Mouse (Mus musculus): ENCODE measurements around the gene Ap3m1. TPM values are rescaled to one million over a fixed set of nuclear protein-coding genes. Genes with fewer than 3 reads are reported as not detected.

Ap3m1 gene
- total and polyA plus RNA-seq, 3 experiments: 32.6 to 73.4 (median 61.7) TPM

DNA sequence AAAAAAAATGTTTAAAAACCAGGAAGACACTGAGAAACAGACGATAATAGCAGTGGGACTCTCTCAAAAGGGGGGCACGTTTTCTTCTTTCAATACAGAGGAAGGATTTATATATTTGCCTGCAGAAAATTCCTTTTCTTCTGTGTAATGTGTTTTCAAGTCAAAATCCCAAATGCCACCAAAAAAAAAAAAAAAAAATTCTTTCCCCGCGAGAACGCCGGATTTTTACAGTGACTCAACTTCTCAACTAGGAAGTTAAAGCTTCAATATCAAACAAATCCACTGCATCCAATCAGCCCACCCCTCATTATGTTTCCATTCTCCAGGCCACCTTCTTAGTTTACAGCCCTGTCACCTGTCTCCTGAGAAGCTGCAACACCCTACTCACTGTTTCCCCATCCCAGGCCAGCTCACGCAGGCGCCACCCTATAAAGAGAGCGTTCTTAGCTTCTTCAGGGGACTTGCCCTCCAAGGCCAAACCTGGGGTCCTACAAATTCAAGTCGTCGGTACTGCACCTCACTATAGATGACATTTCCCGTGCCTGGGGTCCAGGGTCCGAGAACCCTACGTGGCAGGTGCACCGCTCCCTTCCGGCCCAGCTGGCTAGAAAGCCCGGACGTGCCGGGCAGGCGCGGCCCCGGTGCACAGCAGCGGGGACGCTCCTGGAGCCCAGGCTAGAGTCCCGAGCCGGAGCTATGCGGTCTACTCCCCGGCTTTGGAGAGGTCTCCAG lies 762 bp downstream of the Ap3m1 start:
- H3K36me3 ChIP-seq (replicated peaks in 1 of 2; ENCODE audit: control insufficient read depth in 1 of 2, insufficient read depth in 1 of 2, low read length in 1 of 2): peaks cover 0 to 22% of the 10 kb centered on the region in 2 experiments
- H3K79me2 ChIP-seq (replicated peaks; ENCODE audit: control insufficient read depth, extremely low read depth, insufficient read depth, poor library complexity, severe bottlenecking): peaks cover 21% of the 10 kb centered on the region
- dilution Hi-C loops (cut with MboI; ENCODE audit: extremely low pct_ligation_motif_present, extremely low pct_unique_long_range_greater_than_20kb, low sequenced_read_pairs) (no loop called here), in situ Hi-C loops (cut with MboI; ENCODE audit: low pct_ligation_motif_present, low pct_unique_long_range_greater_than_20kb, low sequenced_read_pairs) (no loop called here)
- peak overlapping the region; percentile 83 to 99 (median 91) for H3K4me3 ChIP-seq (replicated peaks in 1 of 3; ENCODE audit: low read depth in 2 of 3, low read length in 2 of 3, poor library complexity in 1 of 3)
- H3K27me3 ChIP-seq (replicated peaks): no peaks in the 10 kb centered on the region
- H3K4me1 ChIP-seq (ENCODE audit: control insufficient read depth in 1 of 2, insufficient read depth in 2 of 2): peaks cover 0 to 37% of the 10 kb centered on the region in 2 experiments; a peak in 2 of 4 replicates
- H3K9ac ChIP-seq (ENCODE audit: insufficient read depth, low read depth): peak overlapping the region; percentile 75
- TF ChIP-seq TBP (conservative IDR thresholded peaks at IDR 0.05; ENCODE audit: low read depth, low read length) (no peak), RCOR1 (conservative IDR thresholded peaks at IDR 0.05; ENCODE audit: low read depth, low read length) (0 out of 2 replicates have a peak, but pooled peaks have one; percentile 28), ZMIZ1 (IDR thresholded peaks at IDR 0.05; ENCODE audit: low read depth, low read length) (no peak), BHLHE40 (IDR thresholded peaks at IDR 0.05; ENCODE audit: low read depth, low read length) (peak; percentile 52; the same call in 1 of the 2 replicates), TCF12 (IDR thresholded peaks at IDR 0.05; ENCODE audit: low read depth, low read length) (no peak), NELFE (IDR thresholded peaks at IDR 0.05; ENCODE audit: low read depth, low read length) (0 out of 2 replicates have a peak, but pooled peaks have one; percentile 80), HCFC1 (IDR thresholded peaks at IDR 0.05; ENCODE audit: low read depth, low read length) (no peak), POLR2AphosphoS2 (IDR thresholded peaks at IDR 0.05; ENCODE audit: low read depth, low read length) (no peak), ETS1 (conservative IDR thresholded peaks at IDR 0.05; ENCODE audit: low read depth, low read length) (peak; percentile 31; the same call in 1 of the 2 replicates), USF2 (conservative IDR thresholded peaks at IDR 0.05; ENCODE audit: low read depth, low read length) (no peak), IRF4 (IDR thresholded peaks at IDR 0.05; ENCODE audit: low read depth, low read length) (no peak), MAFK (IDR thresholded peaks at IDR 0.05; ENCODE audit: insufficient replicate concordance, low read length) (no peak), E2F4 (IDR thresholded peaks at IDR 0.05; ENCODE audit: insufficient replicate concordance, low read depth, low read length) (no peak), JUND (conservative IDR thresholded peaks at IDR 0.05; ENCODE audit: low read depth, low read length) (no peak), CHD1 (IDR thresholded peaks at IDR 0.05; ENCODE audit: low read depth, low read length) (peak; percentile 49; the same call in 1 of the 2 replicates), CHD2 (IDR thresholded peaks at IDR 0.05; ENCODE audit: low read length) (no peak), MAZ (IDR thresholded peaks at IDR 0.05; ENCODE audit: low read depth, low read length) (no peak), MXI1 (IDR thresholded peaks at IDR 0.05; ENCODE audit: low read depth, low read length) (peak; percentile 68; the same call in 1 of the 2 replicates), NRF1 (IDR thresholded peaks at IDR 0.05; ENCODE audit: low read depth, low read length) (peak; percentile 33; the same call in 1 of the 2 replicates), ELF1 (IDR thresholded peaks at IDR 0.05; ENCODE audit: low read depth, low read length) (0 out of 2 replicates have a peak, but pooled peaks have one; percentile 14), POLR2A (IDR thresholded peaks at IDR 0.05; ENCODE audit: low read depth, low read length) (no peak), ZC3H11A (IDR thresholded peaks at IDR 0.05; ENCODE audit: low read depth, low read length) (no peak), KAT2A (IDR thresholded peaks at IDR 0.05; ENCODE audit: insufficient replicate concordance, low read length) (no peak), MAX (IDR thresholded peaks at IDR 0.05; ENCODE audit: low read length) (no peak), ZNF384 (IDR thresholded peaks at IDR 0.05; ENCODE audit: low read depth, low read length) (peak; percentile 51), GABPA (IDR thresholded peaks at IDR 0.05; ENCODE audit: insufficient replicate concordance, low read depth, low read length) (no peak), PAX5 (IDR thresholded peaks at IDR 0.05; ENCODE audit: low read length) (no peak), MEF2A (IDR thresholded peaks at IDR 0.05; ENCODE audit: borderline replicate concordance, low read depth, low read length) (no peak; the same call in 1 of the 2 replicates), RAD21 (IDR thresholded peaks at IDR 0.05; ENCODE audit: low read depth, low read length) (no peak), CTCF (conservative IDR thresholded peaks at IDR 0.05 in 1 of 2, IDR thresholded peaks at IDR 0.05 in 1 of 2; ENCODE audit: low read depth in 2 of 2, low read length in 2 of 2) (no peak), EP300 (IDR thresholded peaks at IDR 0.05; ENCODE audit: low read length) (no peak), SMC3 (IDR thresholded peaks at IDR 0.05; ENCODE audit: low read depth, low read length) (no peak), JUN (IDR thresholded peaks at IDR 0.05; ENCODE audit: insufficient read depth, low read depth, low read length) (no peak), UBTF (IDR thresholded peaks at IDR 0.05; ENCODE audit: low read depth, low read length) (no peak; the same call in 1 of the 2 replicates), USF1 (IDR thresholded peaks at IDR 0.05; ENCODE audit: low read depth, low read length) (no peak), SIN3A (IDR thresholded peaks at IDR 0.05; ENCODE audit: low read length) (peak; percentile 84), ZKSCAN1 (IDR thresholded peaks at IDR 0.05; ENCODE audit: borderline replicate concordance, low read depth, low read length) (no peak), MYC (IDR thresholded peaks at IDR 0.05; ENCODE audit: low read depth, low read length) (no peak)
- H3K9me3 ChIP-seq (replicated peaks; ENCODE audit: low read length): no peaks in the 10 kb centered on the region
- H3K4me2 ChIP-seq (ENCODE audit: insufficient read depth, low read depth, poor library complexity, severe bottlenecking): peak overlapping the region; percentile 79
- H3K27ac ChIP-seq (ENCODE audit: insufficient read depth, low read depth): 0 out of 2 replicates have a peak overlapping the region, but pooled peaks have one; percentile 71
- DNase-seq (ENCODE audit: extremely low read depth): peak; percentile 29
